Mouse (Mus musculus): ENCODE results near the gene Fam110a.

Fam110a gene

DNA sequence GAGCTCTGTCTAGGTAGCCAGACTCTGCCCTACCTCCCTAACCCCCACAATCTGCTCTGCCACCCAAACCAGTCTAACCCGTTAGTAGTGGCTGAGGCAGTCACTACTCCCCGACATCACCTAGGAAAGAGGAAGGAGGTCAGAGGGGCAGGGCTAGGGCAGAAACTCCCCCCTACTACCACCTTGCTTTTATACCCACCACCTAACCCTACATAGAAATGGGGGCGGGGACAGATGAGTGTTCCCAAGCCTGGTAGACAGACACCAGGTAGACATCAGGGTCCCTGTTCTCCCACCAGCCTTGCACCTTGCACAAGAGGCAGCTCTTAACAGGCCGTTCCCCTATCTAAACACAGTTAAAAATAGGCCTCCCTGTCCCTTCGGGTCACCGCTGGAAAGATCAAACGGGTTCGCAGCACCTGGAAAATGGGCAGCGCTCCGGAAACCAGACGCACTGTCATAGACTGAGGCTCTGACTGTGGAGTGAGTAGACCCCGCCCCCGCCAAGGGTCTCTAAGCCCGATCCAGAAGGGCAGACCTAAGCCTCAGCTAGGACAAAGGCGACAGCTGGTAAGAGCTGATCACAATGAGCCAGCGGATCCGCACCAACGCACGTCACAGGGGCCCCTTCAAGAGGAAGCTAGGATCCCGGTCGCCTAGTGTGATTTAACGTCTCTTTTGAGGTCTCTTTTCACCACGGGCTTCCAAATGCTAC is 7.0 kb downstream of the Fam110a start:
- DNase-seq (ENCODE audit: inconsistent age in 2 of 2, low spot score in 1 of 2) = peak in 1 of 2 experiments; percentile 51

DNA sequence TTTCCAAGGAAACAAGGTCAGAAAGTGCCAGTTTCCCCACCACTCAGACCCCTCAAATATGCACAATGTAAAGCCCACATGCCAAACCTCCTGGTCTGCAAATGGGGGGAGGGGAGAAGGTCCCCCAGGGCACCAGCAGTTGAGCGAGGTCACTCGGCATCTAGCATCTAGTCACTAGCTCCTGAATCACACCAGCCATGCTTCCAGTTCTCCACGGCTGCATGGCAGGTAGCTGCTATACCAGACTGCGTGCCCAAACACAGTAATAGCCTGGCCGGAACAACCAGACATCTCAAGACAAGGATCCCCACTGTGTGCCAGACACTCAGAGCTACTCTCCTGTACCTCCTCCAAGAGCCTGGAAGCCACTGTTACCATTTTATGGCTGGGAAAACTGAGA is 8.3 kb downstream of the Fam110a start:
- DNase-seq (ENCODE audit: inconsistent age in 2 of 2, low spot score in 1 of 2) = no peak

DNA sequence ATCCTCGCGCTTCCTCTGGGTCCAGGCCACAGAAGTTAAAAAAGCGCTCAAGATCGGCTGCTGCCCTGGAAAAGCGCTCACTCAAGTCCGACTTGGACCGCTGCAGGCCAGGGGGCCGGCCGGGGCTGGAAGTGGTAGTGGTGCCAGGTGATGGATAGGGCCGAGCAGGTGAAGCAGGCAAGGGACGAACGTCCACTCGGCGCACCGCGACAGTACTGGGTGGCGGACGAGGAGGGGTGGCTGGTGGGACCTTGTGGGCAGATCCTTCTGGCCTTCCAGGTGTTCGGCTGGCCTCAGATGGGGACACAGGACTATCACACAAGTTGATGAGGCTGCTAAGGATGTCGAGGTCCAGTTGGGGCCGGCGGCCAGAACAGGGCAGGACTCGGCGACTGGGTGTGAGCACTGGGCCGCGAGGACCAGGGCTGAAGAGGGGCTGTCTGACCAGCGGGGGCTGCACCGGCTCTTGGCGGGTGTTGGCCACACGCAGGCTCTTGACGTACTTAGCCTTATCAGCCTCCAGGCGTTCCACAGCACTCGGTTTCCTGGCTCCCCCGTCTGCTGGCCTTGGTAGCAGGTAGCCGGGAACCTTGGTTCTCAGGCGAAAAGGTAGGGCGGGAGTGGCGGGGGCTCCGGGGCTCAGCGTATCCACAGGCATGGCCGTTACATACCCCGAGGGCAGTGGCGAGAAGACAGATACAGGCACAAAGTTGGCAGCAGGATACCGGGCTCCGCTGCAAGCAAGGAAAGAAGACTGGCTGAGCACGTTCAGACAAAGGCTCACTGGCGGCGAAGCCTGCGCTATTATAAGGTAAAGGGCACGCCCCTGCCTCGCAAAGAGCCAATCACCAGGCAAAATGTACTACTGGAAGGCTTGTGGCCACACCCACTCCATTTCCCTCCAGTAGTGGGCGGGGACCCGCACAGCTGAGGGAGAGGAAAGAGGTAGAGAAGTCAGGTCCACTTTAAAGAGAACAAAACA is 9.5 kb downstream of the Fam110a start:
- peak; percentile 86 to 92 for DNase-seq (ENCODE audit: inconsistent age in 2 of 2, low spot score in 1 of 2)

DNA sequence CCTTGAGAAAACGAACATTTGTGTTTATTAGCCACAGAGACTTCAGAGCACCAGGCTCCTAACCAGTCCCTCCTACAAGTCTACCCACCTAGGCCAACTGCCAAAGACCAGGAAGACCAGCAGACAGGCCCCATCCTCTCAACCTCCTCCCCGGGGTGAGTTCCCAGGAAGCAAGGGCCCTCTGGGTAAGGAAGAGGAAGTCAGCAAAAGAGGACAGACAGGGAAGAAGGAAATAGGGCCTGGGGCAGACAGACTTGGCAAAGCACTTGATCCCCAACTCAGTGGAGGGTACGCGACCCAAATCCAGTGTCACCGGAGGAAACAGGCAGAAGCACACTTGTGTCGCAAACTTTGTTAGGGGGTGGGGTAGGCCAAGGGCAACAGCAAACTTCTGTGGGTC is 10.6 kb downstream of the Fam110a start:
- peak in 1 of 2 experiments; percentile 56 for DNase-seq (ENCODE audit: inconsistent age in 2 of 2, low spot score in 1 of 2)

- no peak for DNase-seq (ENCODE audit: inconsistent age in 2 of 2, low spot score in 1 of 2)
Observed at GRCm38 (mm10) chr2:151968986-151969385, 11.0 kb downstream of the Fam110a start.

- DNase-seq (ENCODE audit: inconsistent age in 2 of 2, low spot score in 1 of 2) = no peak
Observed at GRCm38 (mm10) chr2:151968451-151968850, 11.6 kb downstream of the Fam110a start.

DNA sequence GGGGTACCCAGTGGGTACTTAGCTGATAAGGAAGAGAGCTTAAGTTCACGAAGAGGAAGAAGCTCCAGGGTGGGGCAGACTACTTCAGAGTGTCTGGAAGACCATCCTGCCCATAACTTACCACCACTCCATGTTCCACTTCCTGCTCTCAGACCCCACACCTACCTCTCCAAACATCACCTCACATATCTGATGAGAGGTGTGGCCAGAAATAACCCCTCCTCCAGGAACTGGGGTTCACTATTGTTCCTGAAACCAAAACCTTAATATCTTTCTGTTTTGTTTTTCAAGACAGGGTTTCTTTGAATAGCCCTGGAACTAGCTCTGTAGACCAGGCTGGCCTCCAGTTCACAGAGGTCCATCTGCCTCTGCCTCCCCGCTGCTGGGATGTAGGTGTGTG is 12.2 kb downstream of the Fam110a start:
- DNase-seq (ENCODE audit: inconsistent age in 2 of 2, low spot score in 1 of 2) = no peak

GRCm38 (mm10) chr2:151967176-151967750 is 12.8 kb downstream of the Fam110a start:
- DNase-seq (ENCODE audit: inconsistent age in 2 of 2, low spot score in 1 of 2) = no peak

DNA sequence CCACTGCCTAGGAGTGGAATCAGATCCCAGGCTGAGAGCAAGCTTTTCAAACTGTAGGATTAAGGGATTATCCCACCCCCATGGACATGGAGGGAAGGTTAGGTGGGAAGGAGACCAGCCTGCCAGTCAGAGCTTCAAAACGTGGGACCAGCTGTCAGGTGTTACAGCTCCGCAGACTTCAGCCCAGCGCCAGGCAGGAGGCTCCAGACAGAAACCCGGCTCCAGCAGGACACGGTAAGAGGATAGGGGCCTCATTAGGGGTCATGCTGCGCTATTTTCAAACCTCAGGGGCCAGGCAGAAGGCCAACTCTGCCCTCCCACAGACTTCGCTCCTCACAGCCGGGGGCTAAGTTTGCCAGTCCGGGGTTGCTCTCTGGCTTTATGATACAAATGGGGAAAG is 16.0 kb downstream of the Fam110a start:
- no peak for DNase-seq (ENCODE audit: inconsistent age in 2 of 2, low spot score in 1 of 2)

DNA sequence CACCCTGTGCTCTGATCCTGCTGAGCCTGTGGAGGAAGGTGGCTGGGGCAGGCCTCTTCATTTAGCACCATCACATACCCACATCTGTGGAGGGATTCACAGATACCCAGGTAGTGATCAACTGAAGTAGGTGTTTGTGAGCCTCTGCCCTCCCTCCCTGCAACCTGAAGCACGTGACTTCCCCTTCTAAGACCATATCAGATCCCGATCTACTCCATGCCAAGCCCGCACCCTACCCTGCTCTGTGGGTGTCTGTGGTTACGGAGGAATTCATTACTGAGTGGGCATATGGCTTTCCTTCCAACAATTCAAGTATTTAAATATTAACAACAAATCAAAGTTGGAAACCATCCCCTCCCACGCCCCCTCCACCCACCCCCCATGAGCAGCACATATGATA is 16.7 kb downstream of the Fam110a start:
- DNase-seq (ENCODE audit: inconsistent age in 2 of 2, low spot score in 1 of 2) = no peak

- DNase-seq (ENCODE audit: inconsistent age in 2 of 2, low spot score in 1 of 2) = peak; percentile 74 to 77
Observed at GRCm38 (mm10) chr2:151962474-151962873, 17.5 kb downstream of the Fam110a start.

DNA sequence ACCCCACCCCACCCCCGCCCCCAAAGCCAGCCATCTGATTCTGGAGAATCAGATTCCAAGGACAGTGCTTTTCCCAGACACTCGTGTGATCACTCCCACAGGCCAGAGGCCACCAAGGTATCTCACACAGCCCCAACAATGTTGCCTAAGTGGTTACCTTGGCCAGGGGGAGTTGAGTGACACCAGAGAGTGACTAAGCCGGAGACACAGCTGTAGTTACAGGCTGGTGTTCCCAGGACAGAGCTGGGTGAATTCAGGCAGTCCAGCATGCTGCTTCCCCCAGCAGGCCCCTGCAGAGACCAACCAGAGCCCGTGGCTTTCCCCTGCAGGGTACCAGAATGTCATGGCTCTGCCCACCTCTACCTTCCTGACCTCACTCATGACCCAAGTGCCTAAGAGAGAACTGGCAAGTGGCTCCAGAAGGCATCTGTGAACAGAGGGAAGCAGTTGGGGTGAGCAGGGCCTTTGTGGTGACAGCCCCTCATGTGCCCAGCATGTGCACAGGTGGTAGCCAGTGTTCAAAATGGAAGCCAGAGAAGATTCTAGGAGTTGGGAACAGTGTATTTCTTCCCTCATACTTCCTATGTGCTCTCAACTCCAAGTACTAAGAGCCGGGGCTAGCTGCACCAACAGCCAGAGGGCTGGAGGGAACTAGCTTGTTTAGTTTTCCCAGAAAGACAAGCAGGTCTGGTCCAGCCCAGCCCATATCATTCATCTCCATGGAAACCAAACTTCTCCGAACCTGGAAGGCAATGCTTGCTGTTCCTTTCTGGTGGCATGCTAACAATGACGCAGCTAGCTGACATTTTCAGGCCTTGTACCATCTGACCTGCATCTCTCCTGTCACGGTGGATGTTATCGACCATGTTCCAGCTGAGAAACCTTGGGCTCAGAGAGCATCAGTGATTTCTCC is 18.5 kb downstream of the Fam110a start:
- DNase-seq (ENCODE audit: inconsistent age in 2 of 2, low spot score in 1 of 2) = peak in 1 of 2 experiments; percentile 81

- peak; percentile 71 to 88 for DNase-seq (ENCODE audit: inconsistent age in 2 of 2, low spot score in 1 of 2)
Observed at GRCm38 (mm10) chr2:151959274-151959673, 20.7 kb downstream of the Fam110a start.

- peak; percentile 56 to 89 for DNase-seq (ENCODE audit: inconsistent age in 2 of 2, low spot score in 1 of 2)
Observed at GRCm38 (mm10) chr2:151956500-151957137, 23.4 kb downstream of the Fam110a start.

GRCm38 (mm10) chr2:151953665-151954064 is 26.4 kb downstream of the Fam110a start:
- DNase-seq (ENCODE audit: inconsistent age in 2 of 2, low spot score in 1 of 2) = peak; percentile 50 to 81

GRCm38 (mm10) chr2:151949082-151949774 is 30.8 kb downstream of the Fam110a start:
- DNase-seq (ENCODE audit: inconsistent age in 2 of 2, low spot score in 1 of 2) = no peak

DNA sequence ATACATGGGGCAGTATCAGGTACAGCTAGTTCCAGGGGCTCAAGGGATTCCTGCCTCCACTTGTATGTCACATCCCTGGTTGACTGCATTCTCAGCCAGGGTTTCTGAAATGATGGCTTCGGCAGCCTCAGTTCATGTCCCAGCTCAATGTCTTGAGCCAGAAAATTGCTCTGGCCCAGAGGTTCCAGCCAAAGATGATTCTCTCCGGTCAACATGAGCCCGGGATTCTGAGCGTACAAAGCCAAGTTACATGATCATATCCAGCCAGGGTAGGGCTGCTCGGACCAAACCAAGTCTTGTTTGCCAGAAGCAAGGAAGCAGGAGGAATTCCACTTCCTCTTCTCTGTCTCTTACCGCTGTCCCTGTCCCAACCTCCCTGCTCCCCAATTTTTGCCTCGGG is 31.7 kb downstream of the Fam110a start:
- DNase-seq (ENCODE audit: inconsistent age in 2 of 2, low spot score in 1 of 2) = no peak

DNA sequence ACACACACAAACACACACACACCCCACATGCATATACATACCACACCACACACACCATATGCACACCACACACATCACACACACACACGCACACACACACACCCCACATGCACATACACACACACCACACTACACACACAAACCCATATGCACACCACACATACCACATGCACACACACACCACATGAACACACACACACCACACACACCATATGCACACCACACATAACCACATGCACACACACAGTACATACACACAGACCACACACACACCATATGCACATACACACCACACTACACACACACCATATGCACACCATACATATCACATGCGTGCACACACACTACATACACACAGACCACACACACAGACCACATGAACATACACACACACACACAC is 32.4 kb downstream of the Fam110a start:
- DNase-seq (ENCODE audit: inconsistent age in 2 of 2, low spot score in 1 of 2) = no peak

GRCm38 (mm10) chr2:151944106-151944505 is 35.9 kb downstream of the Fam110a start:
- DNase-seq (ENCODE audit: inconsistent age in 2 of 2, low spot score in 1 of 2) = no peak

Data from adrenal gland, adult (tissue).